Mouse (Mus musculus): ENCODE measurements around the gene Fto. TPM values are rescaled to one million over a fixed set of nuclear protein-coding genes. Genes with fewer than 3 reads are reported as not detected.

Fto gene
- polyA plus RNA-seq, 1 experiment from 2014 or later = 81.7 TPM

- peak; percentile 77 for DNase-seq (ENCODE audit: low spot score)
- no peaks in the 10 kb centered on the region for H3K27me3 ChIP-seq (ENCODE audit: insufficient read depth, poor library complexity, severe bottlenecking)
- H3K27ac ChIP-seq = no peak overlapping the region
- no peaks in the 10 kb centered on the region for H3K36me3 ChIP-seq
- no peaks in the 10 kb centered on the region for H3K9me3 ChIP-seq
- H3K4me3 ChIP-seq = no peak overlapping the region
- peaks cover 5% of the 10 kb centered on the region for H3K4me1 ChIP-seq
- 43% methylated on average over 6 of the region's 6 CpGs for WGBS
These were observed 147.6 kb downstream of the Fto start for GRCm38 (mm10) chr8:91460965-91461364.

GRCm38 (mm10) chr8:91463757-91464156 is 150.4 kb downstream of the Fto start:
- Histone ChIP-seq H3K36me3 (0 out of 2 replicates have a peak, but pooled peaks cover 2% of the 10 kb centered on the region), H3K9me3 (no peaks in the 10 kb centered on the region), H3K4me1 (peaks cover 13% of the 10 kb centered on the region), H3K4me3 (no peak overlapping the region), H3K27me3 (ENCODE audit: insufficient read depth, poor library complexity, severe bottlenecking) (no peaks in the 10 kb centered on the region), H3K27ac (no peak overlapping the region)
- no peak for DNase-seq (ENCODE audit: low spot score)
- WGBS = 72% methylated on average over 2 of the region's 2 CpGs

GRCm38 (mm10) chr8:91467463-91467862 is 154.1 kb downstream of the Fto start:
- Histone ChIP-seq H3K4me3 (no peak overlapping the region), H3K27me3 (ENCODE audit: insufficient read depth, poor library complexity, severe bottlenecking) (no peaks in the 10 kb centered on the region), H3K4me1 (0 out of 2 replicates have a peak, but pooled peaks cover 8% of the 10 kb centered on the region), H3K9me3 (no peaks in the 10 kb centered on the region), H3K27ac (no peak overlapping the region), H3K36me3 (0 out of 2 replicates have a peak, but pooled peaks cover 4% of the 10 kb centered on the region)
- WGBS = 87% methylated on average over 3 of the region's 3 CpGs
- no peak for DNase-seq (ENCODE audit: low spot score)

DNA sequence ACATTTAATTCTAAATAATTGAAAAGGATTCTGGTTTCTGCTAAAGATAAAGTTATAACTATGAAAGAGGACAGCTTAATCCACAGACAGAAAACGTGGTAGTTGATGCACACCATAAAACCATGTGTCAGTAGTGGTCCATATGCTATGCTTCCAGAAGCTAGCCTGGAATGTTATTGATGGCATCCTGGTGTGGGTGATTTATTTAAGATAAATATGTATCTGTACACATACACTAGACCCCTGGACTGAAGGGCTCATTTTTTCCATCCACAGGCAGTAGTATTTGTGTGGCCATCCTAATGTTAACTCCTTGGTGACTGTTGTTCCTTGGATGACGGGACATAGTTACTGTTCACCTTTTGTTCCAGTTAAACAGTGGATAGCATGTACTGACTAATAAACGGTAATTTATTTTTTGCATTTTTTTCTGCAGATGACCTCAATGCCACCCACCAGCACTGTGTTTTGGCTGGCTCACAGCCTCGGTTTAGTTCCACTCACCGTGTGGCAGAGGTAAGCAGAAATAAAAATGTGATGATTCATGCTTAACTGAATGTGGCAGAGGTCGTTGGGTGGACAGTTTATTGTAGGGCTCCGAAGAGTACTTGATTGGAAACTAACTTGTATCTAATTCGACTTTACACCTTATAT is 154.7 kb downstream of the Fto start:
- H3K4me3 ChIP-seq = no peak overlapping the region
- no peaks in the 10 kb centered on the region for H3K9me3 ChIP-seq
- no peak for DNase-seq (ENCODE audit: low spot score)
- 0 out of 2 replicates have a peak, but pooled peaks cover 8% of the 10 kb centered on the region for H3K4me1 ChIP-seq
- no peak overlapping the region for H3K27ac ChIP-seq
- WGBS = 88% methylated on average over 8 of the region's 8 CpGs
- H3K36me3 ChIP-seq = 0 out of 2 replicates have a peak, but pooled peaks cover 4% of the 10 kb centered on the region
- H3K27me3 ChIP-seq (ENCODE audit: insufficient read depth, poor library complexity, severe bottlenecking) = no peaks in the 10 kb centered on the region

DNA sequence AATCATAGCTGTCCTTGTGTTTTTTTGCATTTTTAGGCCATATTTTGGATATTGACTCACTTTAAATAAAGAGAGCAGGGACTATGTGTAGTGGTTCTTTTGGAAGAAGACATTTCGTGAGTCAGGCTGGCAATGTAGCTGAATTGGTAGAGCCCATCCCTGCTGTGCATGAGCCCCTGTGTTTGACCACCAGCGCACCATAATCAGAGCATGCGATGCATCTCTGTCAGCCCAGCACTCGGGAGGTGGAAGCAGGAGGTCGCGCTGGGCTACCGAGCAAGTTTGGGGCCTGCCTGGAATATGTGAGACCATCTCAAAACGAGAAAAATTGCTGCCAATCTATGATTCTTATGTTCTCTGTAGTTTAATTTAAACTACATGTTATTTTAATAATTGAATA is 156.1 kb downstream of the Fto start:
- Histone ChIP-seq H3K27ac (no peak overlapping the region), H3K9me3 (no peaks in the 10 kb centered on the region), H3K36me3 (peaks cover 10% of the 10 kb centered on the region; the same call in 1 of the 2 replicates), H3K4me3 (no peak overlapping the region), H3K27me3 (ENCODE audit: insufficient read depth, poor library complexity, severe bottlenecking) (no peaks in the 10 kb centered on the region), H3K4me1 (0 out of 2 replicates have a peak, but pooled peaks cover 8% of the 10 kb centered on the region)
- WGBS = 94% methylated on average over 8 of the region's 8 CpGs
- DNase-seq (ENCODE audit: low spot score) = peak; percentile 62

- Histone ChIP-seq H3K4me1 (no peaks in the 10 kb centered on the region), H3K27ac (no peak overlapping the region), H3K27me3 (ENCODE audit: insufficient read depth, poor library complexity, severe bottlenecking) (no peaks in the 10 kb centered on the region), H3K9me3 (no peaks in the 10 kb centered on the region), H3K36me3 (peaks cover 20% of the 10 kb centered on the region; the same call in 1 of the 2 replicates), H3K4me3 (no peak overlapping the region)
- DNase-seq (ENCODE audit: low spot score) = peak; percentile 51
- 83% methylated on average over 6 of the region's 6 CpGs for WGBS
These were observed 161.5 kb downstream of the Fto start for GRCm38 (mm10) chr8:91474731-91475279.

DNA sequence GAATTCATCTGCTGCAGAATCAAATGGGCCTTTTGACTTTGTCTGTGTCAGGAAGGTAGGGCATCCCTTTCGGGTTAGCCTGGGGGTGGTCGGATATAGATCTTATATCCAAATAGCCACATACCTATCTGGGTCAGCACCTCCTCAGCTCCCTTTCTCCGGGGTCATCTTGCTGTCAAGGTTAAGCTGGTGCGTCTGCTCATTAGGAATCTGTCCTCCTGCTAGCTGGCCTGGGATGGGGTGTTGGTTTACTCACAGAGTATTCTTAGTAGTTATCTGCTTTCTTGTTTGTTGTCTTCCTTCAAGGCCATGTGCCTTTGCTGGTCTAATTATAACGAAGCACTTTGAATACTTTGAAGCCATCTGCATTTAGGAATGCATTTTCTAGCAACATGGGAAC is 163.7 kb downstream of the Fto start:
- Histone ChIP-seq H3K9me3 (no peaks in the 10 kb centered on the region), H3K27me3 (ENCODE audit: insufficient read depth, poor library complexity, severe bottlenecking) (no peaks in the 10 kb centered on the region), H3K4me3 (no peak overlapping the region), H3K4me1 (no peaks in the 10 kb centered on the region), H3K27ac (no peak overlapping the region), H3K36me3 (peaks cover 20% of the 10 kb centered on the region; the same call in 1 of the 2 replicates)
- DNase-seq (ENCODE audit: low spot score) = peak; percentile 46
- WGBS = 87% methylated on average over 5 of the region's 5 CpGs

GRCm38 (mm10) chr8:91477471-91477870 is 164.1 kb downstream of the Fto start:
- peaks cover under 1% of the 10 kb centered on the region; the same call in 1 of the 2 replicates for H3K4me1 ChIP-seq
- peak; percentile 59 for DNase-seq (ENCODE audit: low spot score)
- WGBS = 91% methylated on average over 10 of the region's 10 CpGs
- no peaks in the 10 kb centered on the region for H3K9me3 ChIP-seq
- no peaks in the 10 kb centered on the region for H3K27me3 ChIP-seq (ENCODE audit: insufficient read depth, poor library complexity, severe bottlenecking)
- H3K36me3 ChIP-seq = peaks cover 20% of the 10 kb centered on the region; the same call in 1 of the 2 replicates
- H3K27ac ChIP-seq = no peak overlapping the region
- no peak overlapping the region for H3K4me3 ChIP-seq

DNA sequence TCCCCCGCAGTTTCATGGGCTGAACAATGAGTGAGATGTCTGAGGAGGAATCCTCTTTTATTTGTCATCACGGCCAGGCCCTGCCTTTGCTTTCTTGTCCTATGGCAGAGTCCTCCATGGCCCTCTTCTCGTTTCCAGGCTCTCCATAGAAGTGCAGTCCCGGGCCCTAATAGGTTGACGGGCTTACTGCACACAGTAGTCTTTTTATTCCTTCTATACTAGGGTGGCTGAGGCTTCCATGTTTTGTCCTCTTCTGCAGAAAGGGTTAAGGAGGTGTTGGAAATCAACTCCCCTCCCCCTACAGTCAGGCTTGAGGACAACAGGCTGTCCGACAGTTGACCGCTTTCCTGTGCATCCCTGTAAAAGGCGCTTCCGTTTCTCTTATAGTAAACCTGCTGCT is 169.2 kb downstream of the Fto start:
- WGBS = 66% methylated on average over 9 of the region's 9 CpGs
- Histone ChIP-seq H3K27me3 (ENCODE audit: insufficient read depth, poor library complexity, severe bottlenecking) (no peaks in the 10 kb centered on the region), H3K27ac (no peak overlapping the region), H3K9me3 (no peaks in the 10 kb centered on the region), H3K4me3 (no peak overlapping the region), H3K36me3 (peaks cover 10% of the 10 kb centered on the region; the same call in 1 of the 2 replicates), H3K4me1 (peaks cover 15% of the 10 kb centered on the region)
- no peak for DNase-seq (ENCODE audit: low spot score)

DNA sequence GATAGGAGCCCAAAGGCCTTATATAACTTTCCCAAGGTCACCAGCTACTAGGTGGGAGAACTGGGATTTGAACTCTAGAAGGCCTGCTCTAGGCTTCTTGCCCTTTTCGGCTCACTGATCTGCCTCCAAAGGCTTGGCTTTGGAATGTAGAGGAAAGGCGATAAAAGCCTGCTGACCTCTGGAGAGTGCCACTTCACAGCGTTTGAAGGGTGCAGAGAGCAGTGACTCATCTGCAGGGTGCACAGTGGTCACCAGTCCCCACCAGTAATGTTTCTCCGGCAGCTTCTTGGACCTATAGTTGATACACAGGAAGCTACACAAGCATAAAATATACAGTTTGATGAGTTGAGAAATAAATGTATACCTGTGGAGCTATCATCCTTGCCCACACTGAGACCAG is 173.1 kb downstream of the Fto start:
- H3K4me3 ChIP-seq = no peak overlapping the region
- H3K36me3 ChIP-seq = peaks cover 10% of the 10 kb centered on the region; the same call in 1 of the 2 replicates
- no peak for DNase-seq (ENCODE audit: low spot score)
- no peaks in the 10 kb centered on the region for H3K27me3 ChIP-seq (ENCODE audit: insufficient read depth, poor library complexity, severe bottlenecking)
- H3K9me3 ChIP-seq = no peaks in the 10 kb centered on the region
- no peak overlapping the region for H3K27ac ChIP-seq
- H3K4me1 ChIP-seq = peaks cover 29% of the 10 kb centered on the region
- 40% methylated on average over 4 of the region's 4 CpGs for WGBS

DNA sequence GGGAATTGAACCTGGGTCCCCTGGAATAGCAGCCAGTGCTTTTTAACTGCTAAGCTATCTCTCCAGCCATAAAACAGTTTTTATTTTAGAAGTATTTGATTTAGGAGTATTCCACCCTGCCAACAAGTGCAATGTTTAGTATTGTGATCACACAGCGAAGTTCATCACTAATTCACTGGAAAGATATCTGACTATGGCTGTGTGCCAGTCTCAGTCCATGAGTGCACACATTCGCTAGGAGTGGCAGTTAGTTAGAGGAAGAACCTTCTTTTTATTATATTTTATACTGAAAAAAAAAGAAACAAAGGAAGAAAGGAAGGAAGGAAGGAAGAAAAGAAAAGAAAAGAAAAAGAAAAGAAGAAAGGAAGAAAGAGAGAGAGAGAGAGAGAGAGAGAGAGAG is 174.1 kb downstream of the Fto start:
- Histone ChIP-seq H3K4me3 (no peak overlapping the region), H3K9me3 (no peaks in the 10 kb centered on the region), H3K27ac (no peak overlapping the region), H3K27me3 (ENCODE audit: insufficient read depth, poor library complexity, severe bottlenecking) (no peaks in the 10 kb centered on the region), H3K4me1 (peaks cover 36% of the 10 kb centered on the region), H3K36me3 (peaks cover 10% of the 10 kb centered on the region; the same call in 1 of the 2 replicates)
- 96% methylated on average over 2 of the region's 2 CpGs for WGBS
- DNase-seq (ENCODE audit: low spot score) = no peak

- DNase-seq (ENCODE audit: low spot score) = no peak
- Histone ChIP-seq H3K4me3 (no peak overlapping the region), H3K36me3 (peaks cover 10% of the 10 kb centered on the region; the same call in 1 of the 2 replicates), H3K4me1 (peaks cover 29% of the 10 kb centered on the region), H3K27me3 (ENCODE audit: insufficient read depth, poor library complexity, severe bottlenecking) (no peaks in the 10 kb centered on the region), H3K9me3 (no peaks in the 10 kb centered on the region), H3K27ac (no peak overlapping the region)
- WGBS = 51% methylated on average over 13 of the region's 13 CpGs
These were observed 174.9 kb downstream of the Fto start for GRCm38 (mm10) chr8:91488086-91488783.

Data from heart, embryonic 10.5 days (tissue).